Mouse (Mus musculus): ENCODE results near the gene Otos.

- TF ChIP-seq CTCF (conservative IDR thresholded peaks at IDR 0.05; ENCODE audit: insufficient read depth, insufficient read length, low read depth, low read length) (no peak), POLR2A (IDR thresholded peaks at IDR 0.05; ENCODE audit: low read depth, low read length) (no peak)
Observed at GRCm38 (mm10) chr1:92640393-92640792, 8.2 kb downstream of the Otos start.
